Mouse (Mus musculus): ENCODE measurements around the gene Serpina10.
A peak's percentile ranks its signal among the peaks of the same experiment; 100 is the strongest.
"Not testable (repeated sequence)": the region's sequence is repeated elsewhere in the genome, so short reads cannot be mapped to it uniquely, and the experiment has no call there.

Gene Serpina10

DNA sequence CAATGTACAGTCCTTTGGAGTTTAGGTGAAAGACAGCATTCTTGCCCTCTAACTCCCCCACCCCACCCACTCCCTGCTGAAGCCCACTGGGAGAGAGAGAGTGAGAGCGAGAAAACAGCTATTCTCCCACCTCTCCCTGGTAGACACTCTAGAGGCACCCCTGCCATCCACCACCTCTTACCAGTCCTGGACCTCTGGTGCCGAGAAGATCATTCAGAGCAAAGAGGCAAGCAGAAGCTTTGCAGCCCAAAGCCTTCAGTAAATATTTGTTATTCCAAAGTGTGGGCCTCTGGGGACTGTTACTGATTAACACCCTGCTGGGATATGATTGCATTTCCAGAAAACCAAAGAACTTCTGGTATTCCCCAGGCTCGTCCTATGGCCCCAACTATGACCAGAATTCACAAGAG is at the start of gene Serpina10:
Serpina10 (minus strand) TSS at position 242 of the 410 bp plus-strand sequence.
- no peak for DNase-seq

DNA sequence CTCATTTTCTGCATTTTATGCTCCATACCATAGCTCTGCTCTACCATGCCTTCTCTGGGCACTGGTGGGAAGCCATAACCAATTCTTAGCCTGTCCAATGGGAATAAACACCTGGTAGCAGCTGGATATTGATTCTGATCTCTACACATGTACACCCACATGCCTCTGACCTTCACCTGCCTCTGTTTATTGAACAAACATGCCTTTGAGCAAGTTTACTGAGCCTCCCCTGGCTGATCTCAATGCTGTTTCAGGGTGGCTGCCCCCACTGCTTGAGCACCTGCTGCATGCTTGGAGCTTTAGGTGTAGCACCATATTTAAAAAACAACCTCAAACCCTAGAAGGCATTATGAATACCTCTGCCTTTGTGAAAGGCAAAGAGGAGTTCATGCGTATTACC is 48.6 kb upstream of the Serpina10 start:
- not testable (repeated sequence) for DNase-seq

GRCm38 (mm10) chr12:103676039-103676438 is 44.8 kb upstream of the Serpina10 start, which contains the start of gene Serpina16:
Gene Serpina16 (minus strand): TSS chr12:103676139.
- DNase-seq, result no peak

DNA sequence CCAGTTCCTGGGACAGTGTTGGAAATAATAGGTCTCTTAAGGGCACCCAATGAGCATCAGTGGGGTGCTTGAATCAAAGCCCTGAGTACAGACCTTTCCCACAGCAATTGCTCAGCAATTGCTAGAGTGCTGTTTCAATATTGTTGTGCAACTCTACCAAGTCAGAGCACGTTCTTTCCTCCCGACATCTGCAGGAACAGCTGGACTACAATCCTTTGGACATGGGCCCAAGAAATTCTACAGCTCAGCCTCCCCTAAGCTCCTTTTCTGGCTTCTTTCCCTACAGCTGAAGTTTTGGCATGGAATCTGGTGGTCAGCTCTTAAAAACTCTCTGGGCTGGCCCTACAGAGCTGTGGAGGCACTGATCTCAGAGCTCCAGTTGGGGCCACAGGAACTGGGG is 41.9 kb upstream of the Serpina10 start:
- no peak for DNase-seq

- DNase-seq, result no peak
Measured at GRCm38 (mm10) chr12:103671483-103671882, 40.2 kb upstream of the Serpina10 start.

DNA sequence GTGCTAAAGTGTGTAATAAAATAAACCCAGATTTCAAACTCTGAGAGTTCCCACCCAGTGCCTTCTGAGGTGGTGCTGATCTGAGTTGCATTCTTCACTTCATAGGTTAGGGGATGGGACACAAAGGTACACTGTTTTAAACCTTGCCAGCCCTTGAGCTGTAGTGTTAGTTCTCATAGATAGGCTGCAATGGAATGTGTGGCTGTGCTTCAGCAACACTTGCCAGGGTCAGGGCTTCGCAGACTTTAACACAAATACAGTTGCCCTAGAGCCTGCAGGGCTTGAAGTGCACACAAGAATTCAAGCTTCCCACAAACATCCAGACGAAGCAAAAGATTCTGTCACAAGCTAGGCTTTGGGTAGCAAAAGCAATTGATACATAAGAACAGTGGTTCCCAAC is 39.7 kb upstream of the Serpina10 start:
- no peak for DNase-seq

DNA sequence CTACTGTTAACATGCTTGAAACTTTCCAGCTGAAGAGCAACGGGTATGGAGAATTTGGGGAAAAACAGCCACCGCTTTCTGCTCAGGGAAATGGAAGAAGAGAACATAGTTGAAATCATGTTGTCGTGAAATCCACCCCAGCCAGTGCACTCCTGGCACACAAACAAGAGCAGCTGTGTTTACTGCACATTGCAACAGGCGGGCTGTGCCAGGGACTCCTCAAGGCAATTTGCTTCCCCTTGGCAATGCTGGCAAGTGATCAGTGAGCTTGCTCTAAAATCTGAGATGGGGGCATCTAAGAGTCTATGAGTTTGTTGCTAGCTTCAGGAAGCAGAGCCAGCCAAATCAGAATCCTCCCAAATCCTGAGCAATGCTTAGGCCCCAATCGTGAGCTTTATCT is 39.1 kb upstream of the Serpina10 start:
- DNase-seq, result no peak

- no peak for DNase-seq
Measured at GRCm38 (mm10) chr12:103665286-103665685, 34.0 kb upstream of the Serpina10 start.

DNA sequence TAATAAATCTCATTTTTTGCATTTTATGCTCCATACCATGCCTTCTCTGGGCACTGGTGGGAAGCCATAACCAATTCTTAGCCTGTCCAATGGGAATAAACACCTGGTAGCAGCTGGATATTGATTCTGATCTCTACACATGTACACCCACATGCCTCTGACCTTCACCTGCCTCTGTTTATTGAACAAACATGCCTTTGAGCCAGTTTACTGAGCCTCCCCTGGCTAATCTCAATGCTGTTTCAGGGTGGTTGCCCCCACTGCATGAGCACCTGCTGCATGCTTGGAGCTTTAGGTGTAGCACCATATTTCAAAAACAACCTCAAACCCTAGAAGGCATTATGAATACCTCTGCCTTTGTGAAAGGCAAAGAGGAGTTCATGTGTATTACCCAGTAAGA is 30.8 kb upstream of the Serpina10 start:
- not testable (repeated sequence) for DNase-seq

GRCm38 (mm10) chr12:103660076-103660475 is 28.8 kb upstream of the Serpina10 start:
- no peak for DNase-seq

GRCm38 (mm10) chr12:103659171-103659570 is 27.9 kb upstream of the Serpina10 start:
- DNase-seq, result no peak

- DNase-seq, result no peak
Measured at GRCm38 (mm10) chr12:103657991-103658390, 26.7 kb upstream of the Serpina10 start.

DNA sequence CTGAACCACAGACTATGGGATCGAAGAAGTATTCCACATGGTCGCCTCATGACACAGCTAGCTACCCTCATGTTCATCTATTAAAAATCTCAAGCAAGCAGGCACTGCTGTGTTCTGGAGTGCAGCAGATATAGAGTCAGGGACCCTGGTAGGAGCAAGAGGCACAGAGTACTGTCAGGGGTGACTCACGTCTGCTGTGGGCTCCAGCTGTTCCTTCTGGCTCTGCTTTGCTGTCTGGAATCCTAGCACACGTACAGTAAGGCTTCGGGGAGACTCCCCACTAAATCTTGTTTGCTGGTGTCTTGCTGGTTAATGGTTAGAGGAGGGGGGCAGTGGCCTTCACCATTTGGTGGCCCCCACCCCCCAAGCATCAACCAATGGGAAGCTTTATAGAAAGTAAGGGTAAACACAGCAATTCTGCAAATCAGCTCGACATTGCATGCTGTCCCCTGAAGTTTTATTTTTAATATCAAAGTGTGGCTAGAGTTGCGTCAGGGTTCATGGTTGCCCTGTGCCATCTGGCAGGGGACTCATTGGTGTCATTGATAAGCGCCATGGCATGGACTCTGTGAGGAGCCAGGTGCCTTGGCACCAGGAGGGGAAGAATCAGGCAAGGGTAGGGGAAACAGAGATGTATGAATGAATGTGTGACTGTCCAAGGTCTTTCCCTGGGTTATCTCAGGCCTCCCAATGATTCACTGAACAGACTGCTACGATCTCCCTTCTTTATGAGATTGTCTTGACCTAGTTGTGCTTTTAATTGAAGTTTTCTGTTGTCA is 25.8 kb upstream of the Serpina10 start, which contains the start of gene Serpina6:
Serpina6 (minus strand) TSS at position 365 of the 779 bp plus-strand sequence.
- DNase-seq, result no peak

DNA sequence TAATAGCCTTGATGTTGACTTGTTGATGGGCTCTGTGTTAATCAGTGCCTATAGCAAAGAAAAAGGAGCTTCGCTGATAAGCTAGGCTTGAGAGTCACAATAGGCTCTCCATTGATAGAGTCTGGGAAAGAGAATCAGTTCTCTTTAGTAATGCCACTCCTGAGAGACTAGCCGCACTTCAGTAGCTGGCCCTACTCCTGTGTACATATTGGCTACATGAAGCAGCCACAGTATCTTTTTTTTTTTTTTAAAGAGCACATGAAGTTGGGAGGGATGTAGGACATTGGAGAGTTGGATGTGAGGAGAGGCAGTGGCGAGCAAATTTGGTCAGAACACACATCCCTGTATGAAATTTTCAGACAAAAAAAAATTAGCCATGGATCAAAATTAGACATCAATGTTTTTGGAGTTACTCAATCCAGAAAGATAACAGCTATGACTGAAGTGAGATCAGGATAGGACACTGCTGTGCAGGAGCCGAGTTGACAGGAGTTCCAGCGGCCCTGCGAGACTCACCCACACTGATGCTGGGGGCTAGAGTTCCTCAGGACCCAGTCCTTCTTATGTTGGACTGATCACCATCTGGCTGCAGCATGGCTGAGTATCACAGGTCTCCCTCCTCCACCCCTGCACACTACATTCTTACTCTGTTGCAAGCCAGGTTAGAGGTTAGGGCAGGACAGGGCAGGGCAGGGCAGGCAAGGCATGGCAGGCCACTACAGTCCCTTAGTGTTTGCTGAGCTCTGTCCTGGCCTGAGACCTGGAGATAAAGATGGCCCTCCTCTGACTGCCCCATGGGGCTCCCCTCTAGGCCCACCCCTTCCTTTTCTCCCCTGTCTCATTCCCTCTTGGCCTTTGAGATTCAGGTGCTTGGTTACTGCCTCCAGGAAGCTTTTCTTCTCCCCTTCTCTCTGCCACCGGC is 24.1 kb upstream of the Serpina10 start:
- DNase-seq, result no peak

DNA sequence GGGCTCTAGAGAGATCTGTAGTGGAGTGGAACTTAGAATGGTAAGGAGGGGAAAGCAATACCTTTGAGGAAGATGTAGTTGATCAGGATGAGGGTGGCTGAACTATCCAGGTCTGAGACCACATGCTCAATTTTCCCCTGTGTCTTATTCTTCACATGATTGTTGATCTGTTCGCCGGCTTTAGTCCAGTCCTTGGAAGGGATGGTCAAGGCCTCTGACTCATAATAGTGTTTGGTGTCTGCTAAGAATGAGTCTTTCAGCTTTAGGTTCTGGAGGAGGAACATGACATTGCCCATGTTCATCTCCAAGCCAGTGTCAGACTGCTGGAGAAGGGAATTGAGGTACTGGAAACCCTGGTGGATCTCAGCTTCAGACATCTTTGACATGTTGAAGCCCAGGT is 22.6 kb upstream of the Serpina10 start:
- DNase-seq, result no peak

GRCm38 (mm10) chr12:103646314-103646713 is 15.1 kb upstream of the Serpina10 start:
- no peak for DNase-seq

- DNase-seq, result no peak
Measured at GRCm38 (mm10) chr12:103644601-103645000, 13.4 kb upstream of the Serpina10 start.

GRCm38 (mm10) chr12:103643818-103644217 is 12.6 kb upstream of the Serpina10 start:
- no peak for DNase-seq

DNA sequence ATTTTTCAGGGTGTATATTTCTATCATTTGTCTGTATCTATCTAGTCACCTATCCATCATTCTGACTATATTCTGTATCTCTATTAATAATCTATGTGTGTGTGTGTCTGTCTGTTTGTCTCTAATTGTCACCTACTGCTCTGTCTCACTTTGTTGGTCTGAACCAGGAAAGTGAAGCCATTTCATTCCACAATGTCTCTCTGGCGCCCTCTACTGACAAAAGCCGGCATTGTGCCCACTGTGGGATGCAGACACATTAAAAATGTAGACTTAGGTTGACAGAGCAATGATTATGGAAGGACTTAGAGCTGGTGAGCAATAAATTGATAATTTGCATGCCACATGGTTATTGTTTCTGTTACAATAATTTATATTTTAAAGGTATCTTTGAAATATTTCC is 12.1 kb upstream of the Serpina10 start:
- DNase-seq, result peak; percentile 82

DNA sequence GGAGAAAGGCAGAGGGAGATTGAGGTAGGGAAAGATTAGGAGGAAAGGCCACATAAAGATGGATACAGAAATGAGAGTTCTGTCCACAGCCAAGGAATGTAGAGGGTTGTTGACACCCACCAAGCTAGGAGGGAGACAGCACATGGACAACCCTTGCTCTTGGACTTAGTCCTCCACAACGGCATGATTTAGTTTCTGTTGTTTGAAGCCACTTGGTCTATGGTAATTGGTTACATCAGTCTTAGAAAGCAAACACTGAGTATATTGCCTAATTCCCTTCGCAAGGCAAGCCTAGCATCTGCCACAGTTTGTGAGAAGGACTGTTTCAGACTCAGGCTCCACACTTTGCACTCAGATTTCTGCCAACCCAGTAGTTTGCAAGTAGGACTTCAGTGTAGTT is 4.6 kb upstream of the Serpina10 start:
- DNase-seq, result no peak

- DNase-seq, result no peak
Measured at GRCm38 (mm10) chr12:103634430-103634829, 3.2 kb upstream of the Serpina10 start.

DNA sequence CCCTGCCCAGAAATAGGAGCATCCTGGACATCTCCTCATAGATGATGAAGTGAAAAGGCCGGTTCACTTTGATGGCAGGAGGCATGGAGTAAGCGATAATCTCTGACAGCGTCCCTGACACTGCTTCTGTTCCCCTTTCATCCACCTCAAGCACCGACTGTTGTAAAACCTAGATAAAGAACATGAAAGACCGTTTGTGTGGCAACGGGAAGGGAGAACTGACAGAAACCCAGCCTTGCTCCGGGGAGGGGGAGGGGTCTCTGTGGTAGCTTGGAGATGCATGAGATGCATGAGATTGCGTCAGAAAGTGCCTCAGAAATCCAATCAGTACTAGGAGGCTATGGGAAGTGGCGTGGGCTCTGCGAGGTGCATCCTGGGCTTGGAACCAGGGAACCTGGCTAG is 14.4 kb downstream of the Serpina10 start:
- DNase-seq, result no peak

DNA sequence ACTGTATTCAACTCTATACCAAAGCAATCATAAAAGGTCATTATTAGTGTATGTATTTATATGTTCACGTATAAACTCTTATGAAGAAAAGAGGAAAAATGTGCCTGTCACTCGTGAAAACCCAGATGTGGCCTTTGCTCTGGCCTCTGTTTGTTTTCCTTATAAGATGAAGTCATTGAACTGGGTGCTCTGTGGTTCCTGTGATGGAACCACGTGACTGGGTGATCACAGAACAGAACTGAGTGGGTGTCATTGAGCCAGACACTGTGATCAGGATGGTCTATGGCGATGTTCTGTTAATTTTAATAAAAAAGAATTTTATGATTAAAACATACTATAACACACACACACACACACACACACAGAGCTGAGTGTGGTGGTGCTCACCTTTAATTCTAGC is 15.5 kb downstream of the Serpina10 start:
- no peak for DNase-seq

DNA sequence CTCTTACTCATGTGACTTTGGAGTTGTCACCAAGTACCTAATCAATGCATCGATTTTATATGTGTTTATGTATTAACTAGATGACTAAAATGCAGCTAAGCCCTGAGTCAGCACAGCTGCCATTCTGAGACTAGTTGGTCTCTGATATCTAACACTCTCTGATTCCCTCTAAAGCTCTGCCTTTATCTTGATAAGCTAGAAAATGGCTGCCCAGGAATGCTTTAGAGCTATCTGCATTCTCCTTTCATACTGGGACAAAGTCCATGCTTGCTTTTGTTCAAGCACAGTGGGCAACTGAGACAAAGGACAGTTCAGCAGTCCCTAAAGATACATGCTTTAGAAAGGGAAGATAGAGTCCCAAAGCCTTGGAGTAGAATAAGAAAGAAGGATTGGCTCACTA is 16.1 kb downstream of the Serpina10 start:
- DNase-seq, result no peak

Measured in thymus, postnatal 4 days (tissue).